Comparison of ENCODE assay signal across 13 mouse cellular contexts in genomic region chr12:80064306-80064705, GRCm38 (mm10). TPM values are rescaled to one million over a fixed set of nuclear protein-coding genes. Genes with fewer than 3 reads are reported as not detected.
DNase-seq lines count a peak whose midpoint lies in the region; ATAC-seq lines count a peak whose summit lies in the region.
"Had no signal": no experiment of that assay in that cellular context is flagged by ENCODE, and none has a peak within 500 bp of the region (broad histone marks: within the 10 kb centered on the region; RNA-seq: fewer than 3 reads in every experiment).

No protein-coding gene starts in this region.

- no peak overlapping the region for H3K9ac ChIP-seq in liver, embryonic 15.5 days
- H3K9ac ChIP-seq in liver, embryonic 12.5 days = no peak overlapping the region
- H3K9ac ChIP-seq in embryonic facial prominence, embryonic 15.5 days = no peak overlapping the region
- no peak overlapping the region for H3K9ac ChIP-seq in hindbrain, embryonic 12.5 days
- H3K9ac ChIP-seq in midbrain, embryonic 14.5 days (replicated peaks; ENCODE audit: low read length) = no peak overlapping the region
- no peak overlapping the region for H3K9ac ChIP-seq in intestine, embryonic 15.5 days
- H3K9ac ChIP-seq: heart, embryonic 13.5 days had no signal

- 68% methylated on average over 4 of the region's 4 CpGs for WGBS in liver, embryonic 15.5 days (ENCODE audit: insufficient replicate concordance)
- 76% methylated on average over 4 of the region's 4 CpGs for WGBS in liver, embryonic 12.5 days (ENCODE audit: insufficient replicate concordance)
- whole genome bisulfite sequencing in embryonic facial prominence, embryonic 15.5 days = 61% methylated on average over 4 of the region's 4 CpGs
- WGBS in hindbrain, embryonic 12.5 days = 40% methylated on average over 4 of the region's 4 CpGs
- WGBS in midbrain, embryonic 14.5 days = 28% methylated on average over 4 of the region's 4 CpGs
- 64% methylated on average over 4 of the region's 4 CpGs for WGBS in intestine, embryonic 15.5 days

- no peak overlapping the region for H3K4me2 ChIP-seq in liver, embryonic 15.5 days
- H3K4me2 ChIP-seq in liver, embryonic 12.5 days = no peak overlapping the region
- no peak overlapping the region for H3K4me2 ChIP-seq in embryonic facial prominence, embryonic 15.5 days (replicated peaks)
- no peak overlapping the region for H3K4me2 ChIP-seq in hindbrain, embryonic 12.5 days (replicated peaks)
- H3K4me2 ChIP-seq in midbrain, embryonic 14.5 days (ENCODE audit: low read length) = no peak overlapping the region
- H3K4me2 ChIP-seq in intestine, embryonic 15.5 days (replicated peaks) = no peak overlapping the region
- H3K4me2 ChIP-seq: heart, embryonic 13.5 days had no signal

- DNase-seq in midbrain, embryonic 14.5 days = peak; percentile 47
- no peak for DNase-seq in heart, postnatal 4 days
- DNase-seq in adrenal gland, adult 8-10 months = no peak
- DNase-seq: cerebellum, postnatal 25 days; kidney, adult 11 months; thymus, postnatal 4 days had no signal

- H3K4me1 ChIP-seq in liver, embryonic 15.5 days (replicated peaks) = peaks cover 50% of the 10 kb centered on the region
- H3K4me1 ChIP-seq in liver, embryonic 12.5 days = peaks cover 43% of the 10 kb centered on the region
- peaks cover 38% of the 10 kb centered on the region for H3K4me1 ChIP-seq in embryonic facial prominence, embryonic 15.5 days
- peaks cover 54% of the 10 kb centered on the region for H3K4me1 ChIP-seq in hindbrain, embryonic 12.5 days
- H3K4me1 ChIP-seq in midbrain, embryonic 14.5 days (ENCODE audit: control insufficient read depth, insufficient read depth, low read length) = peaks cover 42% of the 10 kb centered on the region
- peaks cover 31% of the 10 kb centered on the region for H3K4me1 ChIP-seq in intestine, embryonic 15.5 days (replicated peaks)

- H3K27me3 ChIP-seq in liver, embryonic 15.5 days = no peaks in the 10 kb centered on the region
- H3K27me3 ChIP-seq in liver, embryonic 12.5 days (replicated peaks) = peaks cover 7% of the 10 kb centered on the region; the same call in 1 of the 2 replicates
- H3K27me3 ChIP-seq in embryonic facial prominence, embryonic 15.5 days = no peaks in the 10 kb centered on the region
- H3K27me3 ChIP-seq in hindbrain, embryonic 12.5 days = no peaks in the 10 kb centered on the region
- H3K27me3 ChIP-seq in midbrain, embryonic 14.5 days (ENCODE audit: control insufficient read depth, insufficient read depth, low read length) = no peaks in the 10 kb centered on the region
- H3K27me3 ChIP-seq in intestine, embryonic 15.5 days (replicated peaks) = no peaks in the 10 kb centered on the region
- H3K27me3 ChIP-seq: heart, embryonic 13.5 days had no signal

- no peak overlapping the region for H3K4me3 ChIP-seq in liver, embryonic 15.5 days (replicated peaks)
- no peak overlapping the region for H3K4me3 ChIP-seq in liver, embryonic 12.5 days
- H3K4me3 ChIP-seq in embryonic facial prominence, embryonic 15.5 days (replicated peaks) = no peak overlapping the region
- H3K4me3 ChIP-seq in hindbrain, embryonic 12.5 days = no peak overlapping the region
- H3K4me3 ChIP-seq in midbrain, embryonic 14.5 days (replicated peaks; ENCODE audit: low read depth, low read length) = no peak overlapping the region
- H3K4me3 ChIP-seq in intestine, embryonic 15.5 days (replicated peaks) = no peak overlapping the region
- H3K4me3 ChIP-seq: heart, embryonic 13.5 days had no signal

- H3K9me3 ChIP-seq in liver, embryonic 15.5 days (replicated peaks) = no peaks in the 10 kb centered on the region
- H3K9me3 ChIP-seq in liver, embryonic 12.5 days (replicated peaks) = no peaks in the 10 kb centered on the region
- no peaks in the 10 kb centered on the region for H3K9me3 ChIP-seq in embryonic facial prominence, embryonic 15.5 days (replicated peaks)
- no peaks in the 10 kb centered on the region for H3K9me3 ChIP-seq in hindbrain, embryonic 12.5 days (replicated peaks)
- no peaks in the 10 kb centered on the region for H3K9me3 ChIP-seq in midbrain, embryonic 14.5 days (ENCODE audit: control insufficient read depth, low read length)
- H3K9me3 ChIP-seq in intestine, embryonic 15.5 days = no peaks in the 10 kb centered on the region
- H3K9me3 ChIP-seq: heart, embryonic 13.5 days had no signal

- H3K27ac ChIP-seq in liver, embryonic 15.5 days (replicated peaks) = peak overlapping the region; percentile 48; the same call in 1 of the 2 replicates
- H3K27ac ChIP-seq in liver, embryonic 12.5 days = no peak overlapping the region
- H3K27ac ChIP-seq in embryonic facial prominence, embryonic 15.5 days (replicated peaks) = 0 out of 2 replicates have a peak overlapping the region, but pooled peaks have one; percentile 92
- peak overlapping the region; percentile 87 for H3K27ac ChIP-seq in hindbrain, embryonic 12.5 days
- peak overlapping the region; percentile 84 for H3K27ac ChIP-seq in midbrain, embryonic 14.5 days (replicated peaks; ENCODE audit: low read depth, low read length)
- H3K27ac ChIP-seq in intestine, embryonic 15.5 days = no peak overlapping the region
- H3K27ac ChIP-seq: macrophage had no signal

- no peaks in the 10 kb centered on the region for H3K36me3 ChIP-seq in liver, embryonic 15.5 days (replicated peaks)
- H3K36me3 ChIP-seq in liver, embryonic 12.5 days = no peaks in the 10 kb centered on the region
- H3K36me3 ChIP-seq in embryonic facial prominence, embryonic 15.5 days = no peaks in the 10 kb centered on the region
- H3K36me3 ChIP-seq in hindbrain, embryonic 12.5 days = no peaks in the 10 kb centered on the region
- H3K36me3 ChIP-seq in midbrain, embryonic 14.5 days (ENCODE audit: control insufficient read depth, insufficient read depth, low read length) = no peaks in the 10 kb centered on the region
- no peaks in the 10 kb centered on the region for H3K36me3 ChIP-seq in intestine, embryonic 15.5 days
- H3K36me3 ChIP-seq: heart, embryonic 13.5 days had no signal

- ATAC-seq in liver, embryonic 15.5 days (ENCODE audit: insufficient read depth) = no peak
- ATAC-seq in liver, embryonic 12.5 days = no peak
- ATAC-seq in embryonic facial prominence, embryonic 15.5 days (ENCODE audit: insufficient number of reproducible peaks, low FRiP score, low TSS enrichment, low read depth) = no peak
- no peak for ATAC-seq in hindbrain, embryonic 12.5 days (ENCODE audit: low FRiP score)
- no peak for ATAC-seq in midbrain, embryonic 14.5 days (ENCODE audit: low FRiP score, low TSS enrichment)
- ATAC-seq in intestine, embryonic 15.5 days = no peak

RNA-seq across cellular contexts. Expression of gene Zfp36l1, which starts 48.5 kb away (rescaled TPM):
- 23.7 and 24.5 TPM in 2 replicates for polyA plus RNA-seq in liver, embryonic 15.5 days (2015; fragmentation: Nextera tagmentation; extraction: Ambion mirVana)
- polyA plus RNA-seq in liver, embryonic 12.5 days (2016; fragmentation: Nextera tagmentation; extraction: Ambion mirVana) = 23.9 and 24.2 TPM in 2 replicates
- 153 and 178 TPM in 2 replicates for polyA plus RNA-seq in embryonic facial prominence, embryonic 15.5 days (2015; fragmentation: Nextera tagmentation; extraction: Ambion mirVana)
- 87.2 and 92.3 TPM in 2 replicates for polyA plus RNA-seq in hindbrain, embryonic 12.5 days (2016; fragmentation: Nextera tagmentation; extraction: Ambion mirVana)
- polyA plus RNA-seq in midbrain, embryonic 14.5 days (2014; fragmentation: Nextera tagmentation; extraction: Ambion mirVana) = 32.3 and 52.3 TPM in 2 replicates
- 100 to 1,000 TPM; 174 to 188 TPM for total RNA-seq in heart, postnatal 4 days (2021)
- 100 to 1,000 TPM; 257 to 328 (median 289) TPM for total RNA-seq in adrenal gland, adult 8-10 months (2022)
- 95.8 and 107 TPM in 2 replicates for polyA plus RNA-seq in intestine, embryonic 15.5 days (2015; fragmentation: Nextera tagmentation; extraction: Ambion mirVana)

Comparison
In these comparisons a context has a peak if more than half of its experiments do, and no peak if none do; other contexts are left out.
1. H3K27ac ChIP-seq: peak in liver, embryonic 15.5 days (single experiment), embryonic facial prominence, embryonic 15.5 days (single experiment), hindbrain, embryonic 12.5 days (single experiment) and midbrain, embryonic 14.5 days (single experiment); none in liver, embryonic 12.5 days (single experiment) and intestine, embryonic 15.5 days (single experiment).